ENCODE assay signal across 23 mouse cellular contexts in genomic region chr4:137314561-137314960, GRCm38 (mm10). TPM values are rescaled to one million over a fixed set of nuclear protein-coding genes. Genes with fewer than 3 reads are reported as not detected.
A peak's percentile ranks its signal among the peaks of the same experiment; 100 is the strongest.
DNase-seq lines count a peak whose midpoint lies in the region; ATAC-seq and TF ChIP-seq lines count a peak whose summit lies in the region.
"Had no signal": no experiment of that assay in that cellular context is flagged by ENCODE, and none has a peak within 500 bp of the region (broad histone marks: within the 10 kb centered on the region; RNA-seq: fewer than 3 reads in every experiment).

No protein-coding gene starts in this region.

- no peaks in the 10 kb centered on the region for H3K27me3 ChIP-seq in kidney, embryonic 14.5 days (ENCODE audit: control insufficient read depth, insufficient read depth, low read length)
- no peaks in the 10 kb centered on the region for H3K27me3 ChIP-seq in stomach, embryonic 14.5 days (ENCODE audit: control insufficient read depth, insufficient read depth, low read length)
- H3K27me3 ChIP-seq in stomach, postnatal 0 days (ENCODE audit: control insufficient read depth, insufficient read depth, low read length), result no peaks in the 10 kb centered on the region
- no peaks in the 10 kb centered on the region for H3K27me3 ChIP-seq in forebrain, postnatal 0 days (ENCODE audit: insufficient read depth, low read length)
- H3K27me3 ChIP-seq: midbrain, embryonic 12.5 days; neural tube, embryonic 13.5 days had no signal

- intact Hi-C loops in left cerebral cortex, postnatal 25 days (cut with DNase I), result no loop called here

- no peak overlapping the region for H3K4me2 ChIP-seq in kidney, embryonic 14.5 days (replicated peaks; ENCODE audit: low read depth, low read length)
- H3K4me2 ChIP-seq in stomach, embryonic 14.5 days (replicated peaks; ENCODE audit: low read depth, low read length), result no peak overlapping the region
- no peak overlapping the region for H3K4me2 ChIP-seq in stomach, postnatal 0 days (replicated peaks; ENCODE audit: low read depth)
- H3K4me2 ChIP-seq in forebrain, postnatal 0 days (ENCODE audit: low read depth), result no peak overlapping the region
- H3K4me2 ChIP-seq: heart, embryonic 11.5 days; midbrain, embryonic 12.5 days; neural tube, embryonic 13.5 days had no signal

- DNase-seq in adrenal gland, adult 2 months, result peak; percentile 26
- no peak for DNase-seq in adrenal gland, adult 8-10 months
- DNase-seq in kidney, adult 8-10 months, result no peak
- no peak for DNase-seq in stomach, postnatal 0 days (ENCODE audit: low spot score)
- DNase-seq in left cerebral cortex, postnatal 25 days (ENCODE audit: low spot score in 2 of 2), result no peak
- no peak for DNase-seq in forebrain, postnatal 0 days
- DNase-seq: cerebellum, postnatal 10 days; embryo, embryonic 11 days; heart, postnatal 36 days; kidney, postnatal 14 days; lung, adult 18-20 months; lung, postnatal 36 days; right cerebral cortex, postnatal 14 days; thymus, postnatal 36 days had no signal

- no peak overlapping the region for H3K4me3 ChIP-seq in kidney, embryonic 14.5 days (ENCODE audit: low read length)
- H3K4me3 ChIP-seq in stomach, embryonic 14.5 days (ENCODE audit: low read depth, low read length), result no peak overlapping the region
- no peak overlapping the region for H3K4me3 ChIP-seq in stomach, postnatal 0 days (ENCODE audit: low read depth, low read length)
- H3K4me3 ChIP-seq in forebrain, postnatal 0 days (ENCODE audit: low read depth, low read length), result no peak overlapping the region
- H3K4me3 ChIP-seq: erythroblast, embryonic 14.5 days; midbrain, embryonic 12.5 days; neural tube, embryonic 13.5 days had no signal

- no peak overlapping the region for H3K27ac ChIP-seq in kidney, embryonic 14.5 days (ENCODE audit: low read depth, low read length)
- H3K27ac ChIP-seq in stomach, embryonic 14.5 days (ENCODE audit: low read length), result no peak overlapping the region
- H3K27ac ChIP-seq in stomach, postnatal 0 days (replicated peaks), result no peak overlapping the region
- H3K27ac ChIP-seq in forebrain, postnatal 0 days (ENCODE audit: low read depth, low read length), result no peak overlapping the region
- H3K27ac ChIP-seq: hindbrain, postnatal 0 days; midbrain, embryonic 12.5 days; neural tube, embryonic 13.5 days had no signal

- peaks cover 19% of the 10 kb centered on the region; the same call in 1 of the 2 replicates for H3K4me1 ChIP-seq in kidney, embryonic 14.5 days (ENCODE audit: control insufficient read depth, insufficient read depth, low read length)
- 0 out of 2 replicates have a peak, but pooled peaks cover 2% of the 10 kb centered on the region for H3K4me1 ChIP-seq in stomach, embryonic 14.5 days (ENCODE audit: control insufficient read depth, insufficient read depth, low read length)
- H3K4me1 ChIP-seq in stomach, postnatal 0 days (replicated peaks; ENCODE audit: control insufficient read depth, insufficient read depth), result no peaks in the 10 kb centered on the region
- no peaks in the 10 kb centered on the region for H3K4me1 ChIP-seq in forebrain, postnatal 0 days (ENCODE audit: insufficient read depth)
- H3K4me1 ChIP-seq: midbrain, embryonic 12.5 days; neural tube, embryonic 13.5 days had no signal

- no peak for TF ChIP-seq CTCF in stomach, postnatal 0 days (IDR thresholded peaks at IDR 0.05; ENCODE audit: low read depth)
- no peak for TF ChIP-seq CTCF in forebrain, postnatal 0 days (IDR thresholded peaks at IDR 0.05; ENCODE audit: low read depth)

- TF ChIP-seq EP300 in stomach, postnatal 0 days (optimal IDR thresholded peaks at IDR 0.05), result no peak

- no peaks in the 10 kb centered on the region for H3K9me3 ChIP-seq in kidney, embryonic 14.5 days (ENCODE audit: control insufficient read depth, low read length)
- no peaks in the 10 kb centered on the region for H3K9me3 ChIP-seq in stomach, embryonic 14.5 days (ENCODE audit: control insufficient read depth, low read depth, low read length)
- H3K9me3 ChIP-seq in stomach, postnatal 0 days (ENCODE audit: control insufficient read depth, low read length), result no peaks in the 10 kb centered on the region
- no peaks in the 10 kb centered on the region for H3K9me3 ChIP-seq in forebrain, postnatal 0 days (ENCODE audit: low read length)
- H3K9me3 ChIP-seq: G1E; midbrain, embryonic 12.5 days; neural tube, embryonic 13.5 days had no signal

- 20% methylated on average over 6 of the region's 6 CpGs for WGBS in kidney, embryonic 14.5 days
- 31% methylated on average over 6 of the region's 6 CpGs for WGBS in stomach, embryonic 14.5 days
- 34% methylated on average over 6 of the region's 6 CpGs for WGBS in stomach, postnatal 0 days
- 84% methylated on average over 6 of the region's 6 CpGs for whole genome bisulfite sequencing in forebrain, postnatal 0 days

- peak; percentile 63 for ATAC-seq in kidney, embryonic 14.5 days (ENCODE audit: low FRiP score, low TSS enrichment)
- ATAC-seq in stomach, embryonic 14.5 days (ENCODE audit: insufficient number of reproducible peaks, insufficient read depth, low FRiP score, low read depth), result peak; percentile 19; the same call in 1 of the 2 replicates
- ATAC-seq in stomach, postnatal 0 days (ENCODE audit: low FRiP score, low TSS enrichment), result no peak
- ATAC-seq in forebrain, postnatal 0 days, result no peak
- ATAC-seq: forebrain, embryonic 14.5 days; hindbrain, postnatal 0 days had no signal

- H3K9ac ChIP-seq in kidney, embryonic 14.5 days (ENCODE audit: low read depth, low read length), result no peak overlapping the region
- no peak overlapping the region for H3K9ac ChIP-seq in stomach, embryonic 14.5 days (replicated peaks; ENCODE audit: low read depth, low read length)
- H3K9ac ChIP-seq in stomach, postnatal 0 days (ENCODE audit: low read length), result no peak overlapping the region
- no peak overlapping the region for H3K9ac ChIP-seq in forebrain, postnatal 0 days
- H3K9ac ChIP-seq: midbrain, embryonic 12.5 days; neural tube, embryonic 13.5 days had no signal

- H3K36me3 ChIP-seq in kidney, embryonic 14.5 days (ENCODE audit: control insufficient read depth, insufficient read depth, low read length), result peaks cover 24% of the 10 kb centered on the region
- H3K36me3 ChIP-seq in stomach, embryonic 14.5 days (ENCODE audit: control insufficient read depth, insufficient read depth, low read length), result peaks cover 28% of the 10 kb centered on the region
- 0 out of 2 replicates have a peak, but pooled peaks cover 6% of the 10 kb centered on the region for H3K36me3 ChIP-seq in stomach, postnatal 0 days (ENCODE audit: control insufficient read depth, insufficient read depth, low read length)
- peaks cover 13% of the 10 kb centered on the region; the same call in 1 of the 2 replicates for H3K36me3 ChIP-seq in forebrain, postnatal 0 days (ENCODE audit: insufficient read depth)

RNA-seq across cellular contexts. Expression of gene Wnt4, which starts 37.3 kb away (rescaled TPM):
- total RNA-seq in adrenal gland, adult 2 months (2021), result 10 to 100 TPM; 73.0 to 83.3 TPM
- polyA plus RNA-seq in adrenal gland, adult 2 months (2012; rRNA removed), result 76.8 and 107 TPM in 2 replicates
- total RNA-seq in adrenal gland, adult 8-10 months (2022), result 100 to 1,000 TPM in 3 of 4 experiments, 10 to 100 TPM in 1; 83.8 to 130 (median 108) TPM
- polyA plus RNA-seq in kidney, embryonic 14.5 days (2014; fragmentation: Nextera tagmentation; extraction: Ambion mirVana), result 16.0 and 21.4 TPM in 2 replicates
- polyA plus RNA-seq in stomach, embryonic 14.5 days (2014; fragmentation: Nextera tagmentation; extraction: Ambion mirVana), result 6.1 and 6.3 TPM in 2 replicates
- 45.3 and 59.7 TPM in 2 replicates for polyA plus RNA-seq in stomach, postnatal 0 days (2015; fragmentation: Nextera tagmentation; extraction: Ambion mirVana)
- 10 to 100 TPM; 12.3 to 15.3 TPM for total RNA-seq in left cerebral cortex, postnatal 25 days (2021)
- total RNA-seq in forebrain, postnatal 0 days (2014; rRNA removed), result 4.5 and 6.1 TPM in 2 replicates
- 3.1 and 4.6 TPM in 2 replicates for polyA plus RNA-seq in forebrain, postnatal 0 days (2015; fragmentation: Nextera tagmentation; extraction: Ambion mirVana)
- polyA plus RNA-seq: G1E had no signal

RNA-seq across cellular contexts. Expression of gene Cdc42, which starts 43.0 kb away (rescaled TPM):
- total RNA-seq in adrenal gland, adult 2 months (2021), result 100 to 1,000 TPM; 419 to 486 TPM
- 23.1 and 24.7 TPM in 2 replicates for polyA plus RNA-seq in adrenal gland, adult 2 months (2012; rRNA removed)
- total RNA-seq in adrenal gland, adult 8-10 months (2022), result 100 to 1,000 TPM; 385 to 468 (median 412) TPM
- 657 and 680 TPM in 2 replicates for polyA plus RNA-seq in kidney, embryonic 14.5 days (2014; fragmentation: Nextera tagmentation; extraction: Ambion mirVana)
- 707 and 719 TPM in 2 replicates for polyA plus RNA-seq in stomach, embryonic 14.5 days (2014; fragmentation: Nextera tagmentation; extraction: Ambion mirVana)
- polyA plus RNA-seq in stomach, postnatal 0 days (2015; fragmentation: Nextera tagmentation; extraction: Ambion mirVana), result 445 and 456 TPM in 2 replicates
- 100 to 1,000 TPM; 352 to 369 TPM for total RNA-seq in left cerebral cortex, postnatal 25 days (2021)
- total RNA-seq in forebrain, postnatal 0 days (2014; rRNA removed), result 699 and 735 TPM in 2 replicates
- 1,221 and 1,252 TPM in 2 replicates for polyA plus RNA-seq in forebrain, postnatal 0 days (2015; fragmentation: Nextera tagmentation; extraction: Ambion mirVana)

Comparison
In these comparisons a context has a peak if more than half of its experiments do, and no peak if none do; other contexts are left out.
1. ATAC-seq: peak in kidney, embryonic 14.5 days (single experiment) and stomach, embryonic 14.5 days (single experiment); none in stomach, postnatal 0 days (single experiment) and forebrain, postnatal 0 days (single experiment).
2. RNA of gene Cdc42, which starts 43.0 kb away (polyA plus RNA-seq): 1,221 to 1,252 TPM in forebrain, postnatal 0 days, 707 to 719 TPM in stomach, embryonic 14.5 days, 657 to 680 TPM in kidney, embryonic 14.5 days and 445 to 456 TPM in stomach, postnatal 0 days; 23.1 to 24.7 TPM in adrenal gland, adult 2 months; every median in the first group is over 10 times any median in the second.